Mouse (Mus musculus): ENCODE data around the gene Mier2.

DNA sequence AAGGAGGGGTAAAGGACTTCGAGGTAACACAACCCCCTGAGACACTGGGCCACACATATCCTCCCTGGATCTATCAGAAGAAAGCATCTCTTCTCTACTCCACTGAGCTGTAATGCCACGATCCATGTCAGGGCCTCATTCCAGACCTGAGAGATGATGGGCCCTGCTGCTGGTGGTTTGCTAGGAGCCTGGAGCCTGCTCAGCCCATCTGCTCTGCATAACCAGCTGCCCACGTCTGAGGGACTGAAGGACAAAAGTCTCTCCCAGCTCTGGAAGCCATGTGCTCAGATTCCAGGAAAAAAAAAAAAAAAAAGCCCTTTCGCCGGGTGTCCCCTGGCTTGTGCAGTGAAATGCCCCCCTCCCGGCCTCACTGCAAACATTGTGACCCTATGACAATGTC lies 20.8 kb upstream of the Mier2 start:
- TF ChIP-seq CTCF (IDR thresholded peaks at IDR 0.05; ENCODE audit: control insufficient read depth, insufficient read depth, low read length) (no peak), POLR2A (IDR thresholded peaks at IDR 0.05; ENCODE audit: borderline replicate concordance, control insufficient read depth, low read depth, low read length) (no peak)
